Mouse (Mus musculus): ENCODE measurements around the gene Cmah. TPM values are rescaled to one million over a fixed set of nuclear protein-coding genes. Genes with fewer than 3 reads are reported as not detected.

The Cmah gene
- total RNA-seq, 2 experiments from 2014 or later, result 2.4 to 3.5 TPM

DNA sequence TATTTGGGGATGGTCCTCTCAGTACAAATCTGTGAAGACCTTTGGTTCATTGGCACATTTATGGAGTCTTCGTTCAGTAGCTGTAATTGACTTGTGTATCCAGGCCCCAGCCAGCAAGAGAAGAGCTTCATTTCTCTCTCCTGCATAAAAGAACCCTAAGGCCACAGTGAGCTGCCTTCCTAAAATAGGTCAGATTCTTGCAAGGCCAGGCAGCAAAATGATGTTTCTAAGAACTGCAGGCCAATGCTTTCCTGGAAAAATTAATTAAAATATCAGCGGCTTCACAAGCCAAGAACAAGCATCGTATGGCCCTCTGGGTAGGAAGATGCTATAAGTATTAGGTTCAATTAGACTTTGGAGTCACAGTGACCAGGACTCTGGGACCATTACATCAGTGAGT is 156.5 kb downstream of the Cmah start:
- no peak for DNase-seq

DNA sequence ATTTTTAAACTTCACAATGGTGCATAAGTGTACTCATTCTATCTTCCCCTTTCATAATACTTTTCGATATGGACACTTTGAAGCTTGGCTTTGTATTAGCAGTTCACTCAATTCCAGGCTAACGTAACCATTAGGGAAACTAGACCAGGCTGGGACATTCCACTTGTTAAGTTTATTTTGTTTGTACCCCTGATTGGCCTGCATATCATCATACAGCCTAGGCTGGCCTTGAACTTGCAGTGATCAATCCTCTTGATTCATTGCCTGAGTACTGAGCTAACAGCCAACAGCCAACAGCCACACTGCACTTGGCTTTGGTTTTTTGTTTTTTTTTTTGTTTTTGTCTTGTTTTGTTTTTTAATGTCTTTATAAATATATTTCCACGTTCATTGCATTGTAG is 157.6 kb downstream of the Cmah start:
- DNase-seq, result no peak

GRCm38 (mm10) chr13:24485964-24486363 is 158.8 kb downstream of the Cmah start:
- DNase-seq, result no peak

- no peak for DNase-seq
Observed at GRCm38 (mm10) chr13:24486403-24486802, 159.2 kb downstream of the Cmah start.

DNA sequence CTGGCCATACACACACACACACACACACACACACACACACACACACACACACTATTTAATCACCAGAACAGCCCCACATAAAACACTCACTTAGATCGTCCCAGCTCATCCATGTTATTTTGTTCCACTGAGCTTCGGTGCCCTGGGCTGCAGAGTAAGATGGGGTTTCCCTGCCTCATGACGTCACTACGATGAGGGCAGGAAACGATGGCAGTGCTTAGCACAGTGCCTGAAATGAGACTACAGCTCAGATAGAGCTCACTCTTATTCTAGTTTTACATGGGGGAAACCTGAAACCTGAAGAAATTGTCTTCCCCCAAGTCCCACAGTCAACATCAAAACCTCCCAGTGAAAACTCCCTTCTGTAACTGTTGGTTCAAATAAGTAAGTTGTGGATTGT is 159.9 kb downstream of the Cmah start:
- no peak for DNase-seq

DNA sequence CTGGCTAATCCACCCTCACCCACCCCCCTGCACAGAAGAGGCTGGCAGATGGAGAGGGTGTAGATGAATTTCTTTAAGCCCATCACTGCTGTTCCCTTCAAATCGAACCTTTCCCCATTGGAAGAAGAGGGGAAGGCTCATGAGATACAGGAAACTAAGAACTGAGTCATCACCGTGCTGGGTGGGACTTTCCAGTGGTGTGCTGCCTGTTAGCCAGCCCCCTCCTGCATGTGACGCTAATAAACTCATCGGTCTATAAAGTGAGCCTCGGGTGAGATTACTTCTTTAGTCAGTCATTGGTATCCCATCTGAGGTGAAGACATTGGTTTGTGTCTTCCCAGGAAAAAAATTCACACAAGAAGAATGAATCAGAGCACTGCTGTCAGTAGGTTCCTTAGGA is 160.3 kb downstream of the Cmah start:
- DNase-seq, result no peak

DNA sequence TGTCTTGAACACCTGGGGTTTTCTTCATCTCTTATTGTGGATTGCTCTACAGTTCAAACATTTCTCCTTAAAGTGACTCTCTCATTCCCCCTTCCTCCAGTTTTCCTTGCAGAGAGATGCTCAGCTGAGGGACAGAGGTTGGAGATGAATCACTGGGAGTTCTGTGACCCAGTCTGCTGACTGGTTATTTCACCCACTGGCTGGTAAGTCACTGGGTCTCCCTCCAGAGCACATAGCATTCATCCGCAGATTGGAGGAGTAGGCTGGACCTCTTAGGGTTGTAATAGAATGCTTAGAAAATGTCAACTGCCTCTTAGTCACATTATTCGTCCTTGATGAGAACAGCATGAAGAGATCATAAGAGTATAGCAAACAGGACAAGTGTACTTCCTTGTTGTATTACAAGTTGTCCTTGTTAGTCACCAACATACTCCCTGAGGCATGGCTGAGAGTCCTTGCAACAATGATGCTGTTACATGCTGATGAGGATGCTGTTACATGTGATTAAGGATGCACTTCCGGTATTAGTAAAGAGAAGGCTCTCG is 161.4 kb downstream of the Cmah start:
- no peak for DNase-seq

DNA sequence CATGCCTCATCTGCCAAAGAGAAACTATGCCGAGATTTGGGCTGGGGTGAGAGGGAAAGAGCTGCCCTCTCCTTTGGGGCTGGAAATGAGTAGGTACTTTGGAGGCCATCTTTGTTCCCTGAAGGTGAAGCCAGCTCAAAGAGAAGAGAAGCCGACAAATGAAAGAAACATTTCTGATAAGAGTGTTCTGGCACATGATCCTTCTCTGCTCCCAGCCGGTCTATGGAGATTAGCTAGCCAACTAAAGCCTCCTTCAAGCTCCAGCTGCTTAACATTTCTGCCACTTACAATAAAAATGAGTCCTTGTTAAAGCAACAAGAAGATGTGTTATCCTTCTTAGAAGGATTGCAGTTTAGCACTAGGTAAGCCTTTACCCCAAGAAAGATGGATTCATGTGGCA is 162.3 kb downstream of the Cmah start:
- no peak for DNase-seq

DNA sequence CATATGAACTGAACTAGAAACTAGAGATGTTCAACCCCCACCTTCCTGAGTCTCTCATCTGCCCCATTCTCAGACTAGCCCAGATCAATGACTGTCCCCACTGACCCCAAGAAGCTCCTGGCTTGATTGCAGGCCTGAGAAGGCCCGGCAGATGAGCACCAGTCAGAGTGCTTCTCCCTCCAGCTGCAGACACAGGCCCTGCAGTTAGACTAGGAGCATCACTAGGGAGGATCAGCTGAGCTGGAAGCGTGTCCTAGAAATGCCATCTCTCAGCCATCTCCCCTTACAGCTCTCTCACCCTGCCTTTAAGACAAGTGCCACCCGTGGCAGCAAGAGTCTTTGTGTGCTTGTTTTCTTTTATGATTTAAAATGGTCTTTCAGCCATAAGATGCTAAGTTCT is 162.8 kb downstream of the Cmah start:
- DNase-seq, result no peak

DNA sequence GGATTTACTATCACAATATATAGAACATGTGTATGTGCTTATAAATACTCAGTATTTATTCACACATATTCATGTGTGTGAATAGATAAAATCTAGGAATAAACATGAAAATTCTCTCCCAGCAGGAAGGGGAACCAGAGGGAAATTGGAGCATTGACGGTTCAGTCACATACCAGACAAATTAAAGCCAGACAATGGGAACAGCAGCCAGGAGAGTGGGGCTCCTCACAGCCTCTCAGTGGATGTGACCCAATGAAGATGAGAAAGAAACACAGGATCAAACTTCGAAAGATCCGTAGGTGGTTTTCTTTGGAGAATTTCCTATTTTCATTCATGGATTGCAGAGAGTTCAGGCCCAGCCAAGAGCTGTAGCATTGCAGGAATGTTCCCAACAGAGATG is 163.9 kb downstream of the Cmah start:
- no peak for DNase-seq

DNA sequence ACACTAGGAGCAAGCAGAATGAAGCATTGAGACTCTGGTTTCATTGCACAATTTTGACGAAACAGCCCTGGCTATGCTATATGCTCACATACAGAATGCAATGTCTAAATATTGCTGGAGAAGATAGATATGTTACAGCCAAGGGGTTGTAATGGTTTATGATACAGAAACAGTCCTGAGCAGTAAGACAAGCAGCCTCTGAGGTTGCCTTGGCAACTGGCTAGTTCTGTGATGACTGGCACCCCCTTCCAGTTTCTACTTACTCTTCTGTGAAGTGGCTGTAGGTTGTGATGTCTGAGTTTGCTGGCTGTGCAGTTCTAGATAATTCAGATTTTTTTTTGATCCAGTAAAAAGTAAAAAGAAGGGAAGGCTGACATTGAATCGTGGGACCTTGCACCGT is 166.6 kb downstream of the Cmah start:
- no peak for DNase-seq

- no peak for DNase-seq
Observed at GRCm38 (mm10) chr13:24496353-24496752, 169.1 kb downstream of the Cmah start.

DNA sequence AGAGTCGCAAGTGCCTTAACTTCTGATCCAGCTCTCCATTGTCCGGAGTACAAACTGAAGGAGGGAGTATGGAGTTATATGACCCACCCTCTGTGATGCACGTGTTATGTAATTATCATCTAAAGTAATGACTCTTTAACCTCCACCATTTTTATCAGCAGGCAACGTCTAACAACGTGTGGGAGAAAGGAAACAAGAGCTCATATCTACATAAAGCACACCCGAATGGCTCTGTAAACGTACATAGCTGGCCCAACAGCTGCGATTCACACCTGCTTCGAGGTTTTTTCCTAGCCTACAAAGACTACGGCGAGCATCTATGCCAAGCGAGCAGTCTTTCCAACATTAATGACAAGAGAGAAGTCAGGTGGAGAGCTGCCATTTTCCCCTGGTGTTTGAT is 169.8 kb downstream of the Cmah start:
- no peak for DNase-seq

- DNase-seq, result no peak
Observed at GRCm38 (mm10) chr13:24498342-24498741, 171.1 kb downstream of the Cmah start.

DNA sequence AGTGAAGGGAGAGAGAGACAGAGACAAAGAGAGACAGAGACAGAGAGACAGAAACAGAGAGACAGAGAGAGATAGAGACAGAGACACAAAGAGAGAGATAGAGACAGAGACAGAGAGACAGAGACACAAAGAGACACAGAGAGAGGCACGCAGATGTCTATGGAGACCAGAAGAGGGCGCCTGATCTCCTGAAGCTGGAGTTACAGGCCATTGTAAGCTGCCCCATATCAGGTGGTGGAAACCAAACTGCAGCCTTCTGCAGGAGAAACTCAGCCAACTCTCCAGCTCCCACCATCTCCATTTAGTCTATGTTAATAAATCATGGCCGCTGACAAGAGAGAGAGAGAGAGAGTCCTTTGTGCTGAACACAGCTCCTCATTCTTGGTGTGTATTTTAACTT is 172.3 kb downstream of the Cmah start:
- DNase-seq, result no peak

DNA sequence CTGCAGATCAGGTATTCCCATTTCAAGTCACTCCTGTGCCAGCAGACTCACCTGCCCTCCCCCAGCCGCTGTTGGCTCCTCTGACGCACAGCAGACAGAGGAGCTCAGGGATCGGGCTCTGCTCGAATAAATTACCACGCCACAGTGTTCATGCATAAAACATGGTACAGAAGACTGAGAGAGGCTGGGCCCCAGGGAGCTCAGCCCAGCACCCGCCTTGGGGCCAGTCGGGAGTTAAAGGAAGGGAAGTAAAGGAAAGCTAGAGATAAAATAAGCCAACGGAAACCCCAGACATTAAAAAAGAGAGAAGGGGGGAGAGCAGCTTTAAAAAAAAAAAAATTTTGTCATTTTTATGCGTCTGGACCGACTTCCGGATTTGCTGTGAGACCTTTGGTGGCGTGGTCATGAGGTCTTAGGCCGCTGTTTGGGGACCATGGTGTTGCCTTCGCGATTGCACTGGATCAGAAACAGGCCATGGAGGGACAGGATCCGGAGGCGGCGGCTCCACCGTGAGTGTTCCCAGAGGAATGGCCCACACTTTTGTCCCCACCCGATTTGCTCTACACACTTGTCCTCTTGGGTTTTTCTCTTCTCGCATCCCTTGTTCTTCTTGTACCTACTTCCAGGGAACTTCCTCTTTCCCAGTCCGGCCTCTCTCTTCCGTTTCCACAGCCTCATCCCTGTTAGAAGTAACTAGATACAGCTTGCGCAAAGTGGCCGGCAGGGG is 174.1 kb downstream of the Cmah start:
- DNase-seq, result no peak

DNA sequence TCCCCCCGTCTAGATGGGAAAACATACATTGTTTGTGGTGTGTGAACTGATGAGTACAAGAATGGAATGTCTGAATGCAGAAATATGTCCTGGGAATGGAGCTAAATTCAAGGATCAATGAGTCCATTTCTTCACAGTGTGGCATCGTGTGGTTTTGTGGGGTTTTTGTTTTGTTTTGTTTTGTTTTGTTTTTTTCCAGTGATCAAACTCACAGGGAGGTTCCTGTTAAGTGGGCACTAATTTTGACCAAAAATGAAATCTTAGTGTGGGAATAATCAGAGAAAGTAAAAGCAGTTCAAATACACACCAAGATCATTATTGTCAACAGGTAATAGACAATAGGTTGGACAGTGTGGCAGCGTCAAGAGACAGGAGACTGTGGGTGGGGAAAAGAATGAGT is 174.7 kb downstream of the Cmah start:
- DNase-seq, result no peak

- DNase-seq, result no peak
Observed at GRCm38 (mm10) chr13:24505812-24506211, 178.6 kb downstream of the Cmah start.

DNA sequence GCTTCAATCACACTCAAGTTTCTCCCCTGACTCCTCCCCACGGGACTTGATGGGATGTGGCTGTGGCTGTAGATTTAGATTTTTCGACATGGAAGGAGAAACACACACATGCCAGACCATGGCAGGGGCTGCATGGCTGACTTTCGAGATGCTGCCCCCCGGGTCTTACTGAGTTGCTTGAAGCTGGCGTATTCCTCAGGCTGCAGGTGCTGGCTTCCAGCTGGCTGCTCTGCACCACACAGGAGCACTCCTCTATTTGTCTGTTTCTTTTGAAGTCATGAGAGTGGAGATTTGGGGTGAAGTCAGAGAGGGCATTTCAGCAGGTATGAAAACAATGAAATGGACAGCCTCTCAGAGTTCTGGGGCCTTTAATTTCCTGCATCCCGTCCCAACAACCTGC is 180.0 kb downstream of the Cmah start:
- DNase-seq, result no peak

DNA sequence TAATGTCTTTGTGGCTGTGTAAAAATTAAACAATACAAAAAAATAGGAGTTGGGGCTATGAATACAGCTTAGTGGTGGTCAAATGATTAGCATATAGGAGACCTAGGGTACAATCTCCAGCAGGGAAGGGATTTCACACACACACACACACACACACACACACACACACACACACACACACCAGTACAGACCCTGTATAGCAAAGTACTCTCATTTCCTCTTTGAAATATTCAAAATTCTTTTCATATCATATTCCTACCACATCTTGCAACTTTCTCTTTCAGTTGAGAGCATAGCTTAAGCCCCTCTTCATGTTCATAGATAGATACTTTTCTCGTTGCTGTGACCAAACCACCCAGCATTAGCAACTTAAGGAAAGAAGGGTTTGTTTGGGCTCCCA is 181.7 kb downstream of the Cmah start:
- DNase-seq, result no peak

- DNase-seq, result no peak
Observed at GRCm38 (mm10) chr13:24511367-24511766, 184.2 kb downstream of the Cmah start.

DNA sequence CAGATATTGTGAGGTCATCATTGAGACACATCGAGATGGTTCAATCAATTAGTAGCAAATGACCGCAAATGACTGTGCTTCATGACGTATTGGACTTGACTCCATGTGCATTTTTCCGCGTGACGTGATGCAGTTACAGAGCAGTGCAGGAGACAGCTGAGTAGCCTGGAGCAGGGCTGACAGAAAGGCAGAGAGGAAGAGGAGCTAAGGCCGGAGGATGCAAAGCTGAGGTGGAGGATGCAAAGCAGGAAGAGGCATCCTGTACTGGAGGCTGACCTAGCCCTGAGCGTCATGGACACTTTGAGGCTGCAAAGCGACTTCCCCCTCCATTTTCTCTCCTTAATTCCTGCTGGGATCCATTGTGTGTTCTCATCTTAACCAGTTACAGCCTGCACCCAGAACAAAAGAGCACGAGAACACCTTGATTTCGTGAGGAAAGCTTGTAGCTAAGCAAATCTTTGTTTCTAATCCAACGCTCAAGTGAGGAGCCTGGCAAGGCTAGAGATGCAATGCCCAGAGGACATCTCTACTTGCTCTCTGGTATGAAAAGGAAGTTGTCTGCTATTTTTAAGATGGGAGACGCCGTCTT is 184.8 kb downstream of the Cmah start:
- DNase-seq, result no peak

DNA sequence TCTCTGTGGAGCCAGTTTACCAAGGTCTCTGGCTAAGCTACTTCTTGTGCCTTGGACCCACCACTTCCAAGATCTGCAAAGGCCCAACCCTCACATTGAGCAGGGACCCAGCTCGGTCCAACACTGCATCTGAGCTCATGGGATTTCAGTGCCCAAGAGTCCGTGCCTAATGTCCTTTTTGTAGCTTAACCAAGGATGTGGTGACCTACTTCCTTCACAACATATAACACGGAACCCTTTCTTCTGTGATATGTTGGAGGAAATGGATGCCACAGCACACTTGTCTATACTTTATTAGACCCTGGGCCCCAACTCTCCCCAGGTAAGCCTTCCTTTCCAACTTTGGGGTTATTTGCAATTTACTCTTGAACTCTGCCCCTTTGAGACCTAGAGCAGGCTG is 186.5 kb downstream of the Cmah start:
- no peak for DNase-seq

GRCm38 (mm10) chr13:24515101-24515675 is 188.0 kb downstream of the Cmah start:
- DNase-seq, result no peak
